Mouse (Mus musculus) CH12.LX (cell line): Measurements from ENCODE around the gene 5830473C10Rik. TPM values are rescaled to one million over a fixed set of nuclear protein-coding genes. Genes with fewer than 3 reads are reported as not detected.

Source experiments
- DNase-seq: peaks from one replicate; pipeline ENCODE4 v3.0.0-alpha.2; 2013; ENCODE audit errors: extremely low read depth
- H3K27ac ChIP-seq: 2 replicates; pipeline ENCODE4 v1.5.1; 2012; ENCODE audit warnings: low read depth, mild to moderate bottlenecking, control low read depth, moderate library complexity; ENCODE audit not compliant: insufficient read depth
- H3K27me3 ChIP-seq: replicated peaks from 2 replicates; pipeline ENCODE3; 2012; ENCODE audit warnings: inconsistent platforms
- H3K36me3 ChIP-seq, 2 experiments: replicated peaks in 1 of 2; 2 replicates each; pipeline versions ENCODE3 to v1.6.1; 2012; ENCODE audit warnings: inconsistent platforms in 1 of 2, low read length in 1 of 2, mild to moderate bottlenecking in 1 of 2, mixed read lengths in 1 of 2, moderate library complexity in 1 of 2; ENCODE audit not compliant: control insufficient read depth in 1 of 2, insufficient read depth in 1 of 2
- H3K4me1 ChIP-seq, 2 experiments: 2 replicates each; pipeline ENCODE4 v1.6.1; 2012; ENCODE audit warnings: inconsistent platforms in 1 of 2, moderate library complexity in 1 of 2; ENCODE audit not compliant: insufficient read depth in 2 of 2, control insufficient read depth in 1 of 2
- H3K4me2 ChIP-seq: 2 replicates; pipeline ENCODE4 v1.6.1; 2012; ENCODE audit warnings: low read depth, mild to moderate bottlenecking, control low read depth; ENCODE audit not compliant: poor library complexity, insufficient read depth, severe bottlenecking
- H3K4me3 ChIP-seq, 3 experiments: fragments of 150-350 bp in 1 of 3; sonication (generic) in 1 of 3; replicated peaks in 1 of 3; 2 replicates each; pipeline versions ENCODE3 to v1.5.1; 2011 to 2012; ENCODE audit warnings: low read depth in 2 of 3, low read length in 2 of 3, mild to moderate bottlenecking in 2 of 3, moderate library complexity in 2 of 3, control low read depth in 1 of 3, improper control_type of control experiment in 1 of 3, inconsistent platforms in 1 of 3, mixed read lengths in 1 of 3; ENCODE audit not compliant: poor library complexity in 1 of 3
- H3K79me2 ChIP-seq: replicated peaks from 2 replicates; pipeline ENCODE4 v1.6.1; 2012; ENCODE audit warnings: mild to moderate bottlenecking, moderate library complexity; ENCODE audit not compliant: control insufficient read depth, poor library complexity, insufficient read depth, severe bottlenecking; ENCODE audit errors: extremely low read depth
- H3K9ac ChIP-seq: 2 replicates; pipeline ENCODE4 v1.6.1; 2012; ENCODE audit warnings: low read depth, mild to moderate bottlenecking, control low read depth, moderate library complexity; ENCODE audit not compliant: insufficient read depth
- H3K9me3 ChIP-seq: replicated peaks from 2 replicates; pipeline ENCODE3; 2012; ENCODE audit warnings: low read length, inconsistent platforms, mixed read lengths
- BHLHE40 ChIP-seq: IDR thresholded peaks from 2 replicates; pipeline ENCODE4 v1.6.1; 2011; ENCODE audit warnings: mild to moderate bottlenecking, low read depth, low read length, improper control_type of control experiment
- CHD1 ChIP-seq: IDR thresholded peaks from 2 replicates; pipeline ENCODE4 v1.6.1; 2012; ENCODE audit warnings: low read depth, low read length, improper control_type of control experiment, inconsistent platforms
- CHD2 ChIP-seq: IDR thresholded peaks from 2 replicates; pipeline ENCODE4 v1.6.1; 2011; ENCODE audit warnings: low read length, improper control_type of control experiment
- CTCF ChIP-seq, 2 experiments: IDR thresholded peaks in 1 of 2; conservative IDR thresholded peaks in 1 of 2; 2 replicates each; pipeline ENCODE4 v1.5.1; 2011 to 2012; ENCODE audit warnings: low read depth in 2 of 2, low read length in 2 of 2, improper control_type of control experiment in 1 of 2, inconsistent platforms in 1 of 2, mild to moderate bottlenecking in 1 of 2, moderate library complexity in 1 of 2
- E2F4 ChIP-seq: IDR thresholded peaks from 2 replicates; pipeline ENCODE4 v1.6.1; 2011; ENCODE audit warnings: low read depth, low read length, improper control_type of control experiment; ENCODE audit not compliant: insufficient replicate concordance
- ETS1 ChIP-seq: conservative IDR thresholded peaks from 2 replicates; pipeline ENCODE4 v1.6.1; 2012; ENCODE audit warnings: low read depth, mild to moderate bottlenecking, inconsistent platforms, low read length, improper control_type of control experiment, moderate library complexity
- GABPA ChIP-seq: IDR thresholded peaks from 2 replicates; pipeline ENCODE4 v1.6.1; 2012; ENCODE audit warnings: low read depth, low read length, improper control_type of control experiment, inconsistent platforms; ENCODE audit not compliant: insufficient replicate concordance
- HCFC1 ChIP-seq: IDR thresholded peaks from 2 replicates; pipeline ENCODE4 v1.6.1; 2012; ENCODE audit warnings: low read depth, mild to moderate bottlenecking, inconsistent platforms, low read length, improper control_type of control experiment
- IRF4 ChIP-seq: IDR thresholded peaks from 2 replicates; pipeline ENCODE4 v1.6.1; 2014; ENCODE audit warnings: low read depth, mild to moderate bottlenecking, inconsistent platforms, low read length, improper control_type of control experiment
- JUN ChIP-seq: IDR thresholded peaks from 2 replicates; pipeline ENCODE4 v1.6.1; 2011; ENCODE audit warnings: low read depth, mild to moderate bottlenecking, low read length, improper control_type of control experiment, moderate library complexity; ENCODE audit not compliant: insufficient read depth
- JUND ChIP-seq: conservative IDR thresholded peaks from 2 replicates; pipeline ENCODE4 v1.6.1; 2011; ENCODE audit warnings: low read depth, low read length, improper control_type of control experiment
- KAT2A ChIP-seq: IDR thresholded peaks from 2 replicates; pipeline ENCODE4 v1.6.1; 2012; ENCODE audit warnings: low read length, improper control_type of control experiment, inconsistent platforms; ENCODE audit not compliant: insufficient replicate concordance
- MAFK ChIP-seq: IDR thresholded peaks from 2 replicates; pipeline ENCODE4 v1.6.1; 2011; ENCODE audit warnings: low read length, improper control_type of control experiment; ENCODE audit not compliant: insufficient replicate concordance
- MAX ChIP-seq: IDR thresholded peaks from 2 replicates; pipeline ENCODE4 v1.6.1; 2011; ENCODE audit warnings: low read length, improper control_type of control experiment
- MEF2A ChIP-seq: IDR thresholded peaks from 2 replicates; pipeline ENCODE4 v1.6.1; 2014; ENCODE audit warnings: low read depth, mild to moderate bottlenecking, inconsistent platforms, low read length, improper control_type of control experiment, borderline replicate concordance
- MXI1 ChIP-seq: IDR thresholded peaks from 2 replicates; pipeline ENCODE4 v1.6.1; 2011; ENCODE audit warnings: mild to moderate bottlenecking, low read depth, low read length, improper control_type of control experiment
- MYC ChIP-seq: IDR thresholded peaks from 2 replicates; pipeline ENCODE4 v1.6.1; 2011; ENCODE audit warnings: low read depth, mild to moderate bottlenecking, improper control_type of control experiment, low read length
- NRF1 ChIP-seq: IDR thresholded peaks from 2 replicates; pipeline ENCODE4 v1.6.1; 2014; ENCODE audit warnings: low read depth, mild to moderate bottlenecking, inconsistent platforms, low read length, improper control_type of control experiment, moderate library complexity
- POLR2AphosphoS2 ChIP-seq: IDR thresholded peaks from 2 replicates; pipeline ENCODE4 v1.6.1; 2011; ENCODE audit warnings: low read depth, low read length, improper control_type of control experiment
- RCOR1 ChIP-seq: conservative IDR thresholded peaks from 2 replicates; pipeline ENCODE4 v1.6.1; 2012; ENCODE audit warnings: low read depth, mild to moderate bottlenecking, inconsistent platforms, low read length, improper control_type of control experiment
- SIN3A ChIP-seq: IDR thresholded peaks from 2 replicates; pipeline ENCODE4 v1.6.1; 2012; ENCODE audit warnings: low read length, improper control_type of control experiment, inconsistent platforms
- SMC3 ChIP-seq: IDR thresholded peaks from 2 replicates; pipeline ENCODE4 v1.6.1; 2011; ENCODE audit warnings: low read depth, low read length, improper control_type of control experiment
- TCF12 ChIP-seq: IDR thresholded peaks from 2 replicates; pipeline ENCODE4 v1.6.1; 2014; ENCODE audit warnings: low read depth, mild to moderate bottlenecking, inconsistent platforms, low read length, improper control_type of control experiment
- UBTF ChIP-seq: IDR thresholded peaks from 2 replicates; pipeline ENCODE4 v1.6.1; 2012; ENCODE audit warnings: low read depth, mild to moderate bottlenecking, inconsistent platforms, low read length, improper control_type of control experiment, moderate library complexity
- USF1 ChIP-seq: IDR thresholded peaks from 2 replicates; pipeline ENCODE4 v1.6.1; 2014; ENCODE audit warnings: low read depth, mild to moderate bottlenecking, inconsistent platforms, low read length, improper control_type of control experiment
- ZC3H11A ChIP-seq: IDR thresholded peaks from 2 replicates; pipeline ENCODE4 v1.6.1; 2012; ENCODE audit warnings: low read depth, mild to moderate bottlenecking, inconsistent platforms, low read length, improper control_type of control experiment
- ZKSCAN1 ChIP-seq: IDR thresholded peaks from 2 replicates; pipeline ENCODE4 v1.6.1; 2012; ENCODE audit warnings: low read depth, inconsistent platforms, low read length, improper control_type of control experiment, borderline replicate concordance
- ZMIZ1 ChIP-seq: IDR thresholded peaks from 2 replicates; pipeline ENCODE4 v1.6.1; 2012; ENCODE audit warnings: low read depth, mild to moderate bottlenecking, inconsistent platforms, low read length, improper control_type of control experiment
- ZNF384 ChIP-seq: IDR thresholded peaks from 2 replicates; pipeline ENCODE4 v1.6.1; 2012; ENCODE audit warnings: low read depth, low read length, improper control_type of control experiment, inconsistent platforms
- dilution Hi-C: fragments of 300-500 bp; cut with MboI; formaldehyde crosslinking; loops from 2 replicates; pipeline ENCODE4 v1.14.3; 2020; ENCODE audit warnings: low sequenced_read_pairs; ENCODE audit not compliant: extremely low pct_unique_long_range_greater_than_20kb, extremely low pct_ligation_motif_present
- in situ Hi-C: fragments of 300-500 bp; cut with MboI; formaldehyde crosslinking; loops from 3 replicates; pipeline ENCODE4 v1.14.3; 2019; ENCODE audit warnings: low sequenced_read_pairs, low pct_ligation_motif_present, low pct_unique_long_range_greater_than_20kb, mixed read lengths
- polyA plus RNA-seq: library from polyadenylated mRNA; unstranded; fragments of >175 nt; gene quantifications from 2 replicates; pipeline ENCODE4 v1.2.1, GENCODE M21; 2012; ENCODE audit warnings: low read depth; ENCODE audit not compliant: insufficient read length
- total RNA-seq, 2 experiments: library from RNA; depleted of rRNA; stranded (reverse); fragments of 300-350 nt in 1 of 2; fragments of >200 nt in 1 of 2; gene quantifications; 2 replicates each; pipeline ENCODE4 v1.2.3; 2012 to 2014

The 5830473C10Rik gene
- total and polyA plus RNA-seq, 3 experiments = 0.83 to 3.8 (median 2.0) TPM

- H3K79me2 ChIP-seq = no peaks in the 10 kb centered on the region
- no peak overlapping the region for H3K9ac ChIP-seq
- H3K4me3 ChIP-seq = peak overlapping the region in 1 of 3 experiments; percentile 7
- peaks cover 0 to 26% of the 10 kb centered on the region in 2 experiments for H3K36me3 ChIP-seq
- no peak for DNase-seq
- H3K9me3 ChIP-seq = no peaks in the 10 kb centered on the region
- TF ChIP-seq CHD2 (no peak), JUND (no peak), E2F4 (no peak), ZNF384 (no peak), USF1 (no peak), IRF4 (no peak), MYC (no peak), ZKSCAN1 (no peak), SIN3A (no peak), SMC3 (no peak), ETS1 (no peak), HCFC1 (no peak), KAT2A (no peak), MXI1 (no peak), JUN (no peak), TCF12 (no peak)
- in situ Hi-C loops (no loop called here), dilution Hi-C loops (no loop called here)
- H3K27me3 ChIP-seq = no peaks in the 10 kb centered on the region
- H3K4me2 ChIP-seq = peak overlapping the region; percentile 21; the same call in 1 of the 2 replicates
- H3K4me1 ChIP-seq = peaks cover 7 to 22% of the 10 kb centered on the region in 2 experiments
- H3K27ac ChIP-seq = no peak overlapping the region
These were observed 27.2 kb downstream of the 5830473C10Rik start for GRCm38 (mm10) chr5:90588104-90588503.

DNA sequence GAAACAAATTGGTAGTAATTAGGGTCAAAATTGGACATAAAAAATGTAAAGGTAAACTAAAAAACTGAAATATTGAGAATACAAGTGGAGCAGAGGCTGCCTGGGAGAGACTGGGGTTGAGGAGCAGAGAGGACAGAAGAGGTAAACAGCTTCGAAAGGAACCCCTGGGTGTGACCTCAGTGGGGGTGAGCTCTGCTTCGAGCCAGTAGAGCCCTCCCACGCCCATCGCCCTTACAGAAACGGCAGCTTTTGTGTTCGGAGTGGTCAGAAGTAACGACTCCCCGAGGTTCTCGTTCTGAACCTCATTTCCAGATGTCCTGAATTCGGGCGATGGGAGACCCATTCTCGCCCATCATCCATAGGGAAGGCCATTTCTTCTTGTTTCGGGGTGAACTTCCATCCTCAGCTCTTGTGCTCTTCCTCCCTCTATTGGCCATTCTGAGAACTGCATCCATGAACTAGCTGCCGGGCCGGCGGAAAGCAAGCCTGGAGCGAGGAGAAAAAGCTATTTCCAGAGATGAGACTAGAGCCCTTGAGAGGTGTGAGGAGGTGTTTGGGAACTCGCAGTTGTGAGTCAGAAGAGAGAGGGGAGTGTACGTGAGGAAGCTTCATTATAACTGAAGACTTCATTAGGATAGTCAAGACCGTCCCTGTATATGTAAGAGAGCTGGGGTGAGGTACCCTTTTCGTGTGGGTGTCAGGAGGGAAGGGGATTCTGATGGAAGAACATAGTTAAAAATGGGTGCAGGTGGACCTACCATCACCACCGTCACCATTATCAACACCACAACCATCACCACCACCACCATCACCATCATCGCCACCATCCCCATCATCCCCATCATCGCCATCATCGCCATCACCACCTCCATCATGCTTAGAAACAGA is 28.0 kb downstream of the 5830473C10Rik start:
- Histone ChIP-seq H3K79me2 (no peaks in the 10 kb centered on the region), H3K4me1 (peaks cover 7 to 22% of the 10 kb centered on the region in 2 experiments), H3K9ac (peak overlapping the region; percentile 9; the same call in 1 of the 2 replicates), H3K4me2 (peak overlapping the region; percentile 79; the same call in 1 of the 2 replicates), H3K36me3 (peaks cover 0 to 32% of the 10 kb centered on the region in 2 experiments), H3K9me3 (no peaks in the 10 kb centered on the region), H3K27ac (no peak overlapping the region), H3K4me3 (peak overlapping the region; percentile 39 to 54 (median 47)), H3K27me3 (no peaks in the 10 kb centered on the region)
- dilution Hi-C loops = no loop called here
- DNase-seq = peak; percentile 75
- in situ Hi-C loops = no loop called here
- TF ChIP-seq ZNF384 (no peak), KAT2A (no peak), NRF1 (0 out of 2 replicates have a peak, but pooled peaks have one; percentile 28), UBTF (no peak), MAFK (no peak), GABPA (no peak), ZMIZ1 (no peak), E2F4 (no peak), ZC3H11A (no peak), CHD1 (no peak), MAX (no peak), CTCF (conservative IDR thresholded peaks at IDR 0.05 in 1 of 2, IDR thresholded peaks at IDR 0.05 in 1 of 2; ENCODE audit: low read depth in 2 of 2, low read length in 2 of 2) (peak; percentile 69 to 86), BHLHE40 (no peak), MEF2A (peak; percentile 30; the same call in 1 of the 2 replicates), TCF12 (0 out of 2 replicates have a peak, but pooled peaks have one; percentile 35), ETS1 (no peak), JUND (no peak), POLR2AphosphoS2 (no peak), JUN (no peak), RCOR1 (no peak), SIN3A (no peak), IRF4 (no peak)
